ENCODE assay signal across 8 mouse cellular contexts in the genomic region with DNA sequence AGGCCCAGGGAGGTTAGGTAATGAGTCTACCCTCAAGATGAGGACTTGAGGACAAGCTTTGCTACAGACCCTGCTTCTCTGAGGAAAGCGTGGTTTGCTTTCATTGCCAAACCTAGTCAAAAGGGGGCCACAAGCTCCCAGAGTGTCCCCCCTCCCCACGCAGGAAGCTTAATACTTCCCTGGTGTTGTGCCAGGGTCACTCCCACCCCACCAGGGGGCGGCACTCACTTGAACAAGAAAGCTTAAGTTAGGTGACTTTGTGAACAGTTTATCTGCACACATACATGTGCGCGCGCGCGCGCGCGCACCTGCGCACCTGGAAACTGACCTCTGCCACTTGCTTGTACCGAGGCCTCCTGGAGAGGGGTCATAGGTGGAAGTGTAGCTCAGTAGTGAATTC. TPM values are rescaled to one million over a fixed set of nuclear protein-coding genes. Genes with fewer than 3 reads are reported as not detected.
DNase-seq lines count a peak whose midpoint lies in the region; ATAC-seq lines count a peak whose summit lies in the region.

No protein-coding gene starts in this region.

- H3K36me3 ChIP-seq in heart, embryonic 14.5 days (ENCODE audit: control insufficient read depth, insufficient read depth, low read length): peaks cover 13% of the 10 kb centered on the region; the same call in 1 of the 2 replicates
- no peaks in the 10 kb centered on the region for H3K36me3 ChIP-seq in embryonic facial prominence, embryonic 11.5 days (replicated peaks; ENCODE audit: control insufficient read depth, insufficient read depth, low read depth, low read length)
- no peaks in the 10 kb centered on the region for H3K36me3 ChIP-seq in forebrain, embryonic 14.5 days (ENCODE audit: control insufficient read depth, insufficient read depth, low read length)

- intact Hi-C loops in heart, postnatal 10 days (cut with DNase I): loop anchor here (10.0 kb wide), 1 partner anchor 122 kb away; no protein-coding TSS in a partner anchor
- intact Hi-C loops in left cerebral cortex, postnatal 25 days (cut with DNase I): no loop called here

- no peak for DNase-seq in heart, postnatal 10 days
- peak; percentile 40 to 55 for DNase-seq in CD8-positive naive resting alpha-beta T cell, adult 2 months (ENCODE audit: low read depth in 2 of 2, low spot score in 2 of 2)
- DNase-seq in embryonic facial prominence, embryonic 11.5 days (ENCODE audit: low spot score): no peak
- DNase-seq in lung, postnatal 14 days: peak; percentile 33
- DNase-seq in left cerebral cortex, postnatal 25 days (ENCODE audit: low spot score in 2 of 2): no peak
- no peak for DNase-seq in forebrain, embryonic 14.5 days (ENCODE audit: low spot score)

- H3K27me3 ChIP-seq in heart, embryonic 14.5 days (ENCODE audit: control insufficient read depth, insufficient read depth, low read length): no peaks in the 10 kb centered on the region
- no peaks in the 10 kb centered on the region for H3K27me3 ChIP-seq in embryonic facial prominence, embryonic 11.5 days (ENCODE audit: control insufficient read depth, insufficient read depth, low read length)
- H3K27me3 ChIP-seq in forebrain, embryonic 14.5 days (replicated peaks; ENCODE audit: control insufficient read depth, insufficient read depth, low read length): no peaks in the 10 kb centered on the region

- H3K9me3 ChIP-seq in heart, embryonic 14.5 days (ENCODE audit: control insufficient read depth, low read length): no peaks in the 10 kb centered on the region
- H3K9me3 ChIP-seq in embryonic facial prominence, embryonic 11.5 days (replicated peaks; ENCODE audit: control insufficient read depth, low read length): no peaks in the 10 kb centered on the region
- no peaks in the 10 kb centered on the region for H3K9me3 ChIP-seq in forebrain, embryonic 14.5 days (replicated peaks; ENCODE audit: control insufficient read depth, low read length)

- no peak overlapping the region for H3K9ac ChIP-seq in heart, embryonic 14.5 days (ENCODE audit: low read length)
- no peak overlapping the region for H3K9ac ChIP-seq in embryonic facial prominence, embryonic 11.5 days (replicated peaks; ENCODE audit: low read length)
- no peak overlapping the region for H3K9ac ChIP-seq in forebrain, embryonic 14.5 days (ENCODE audit: low read length)

- H3K27ac ChIP-seq in heart, embryonic 14.5 days (replicated peaks in 1 of 2; ENCODE audit: control insufficient read depth in 1 of 2, insufficient read depth in 1 of 2, low read depth in 2 of 2, low read length in 2 of 2): no peak overlapping the region
- H3K27ac ChIP-seq in embryonic facial prominence, embryonic 11.5 days (replicated peaks; ENCODE audit: low read depth, low read length): no peak overlapping the region
- H3K27ac ChIP-seq in forebrain, embryonic 14.5 days (ENCODE audit: low read depth, low read length): no peak overlapping the region

- H3K4me2 ChIP-seq in heart, embryonic 14.5 days (ENCODE audit: low read length): peak overlapping the region; percentile 76; the same call in 1 of the 2 replicates
- peak overlapping the region; percentile 13 for H3K4me2 ChIP-seq in embryonic facial prominence, embryonic 11.5 days (ENCODE audit: low read depth, low read length)
- no peak overlapping the region for H3K4me2 ChIP-seq in forebrain, embryonic 14.5 days (ENCODE audit: low read length)

- WGBS in heart, embryonic 14.5 days: 78% methylated on average over 13 of the region's 13 CpGs
- WGBS in embryonic facial prominence, embryonic 11.5 days: 81% methylated on average over 13 of the region's 13 CpGs
- WGBS in forebrain, embryonic 14.5 days: 84% methylated on average over 13 of the region's 13 CpGs

- no peak overlapping the region for H3K4me3 ChIP-seq in heart, embryonic 14.5 days (ENCODE audit: control insufficient read depth in 1 of 2, insufficient read depth in 1 of 2, low read depth in 1 of 2, low read length in 2 of 2)
- no peak overlapping the region for H3K4me3 ChIP-seq in embryonic facial prominence, embryonic 11.5 days (ENCODE audit: low read depth, low read length)
- H3K4me3 ChIP-seq in forebrain, embryonic 14.5 days (ENCODE audit: low read depth, low read length): no peak overlapping the region

- peaks cover 9 to 12% of the 10 kb centered on the region in 2 experiments; a peak in 2 of 4 replicates for H3K4me1 ChIP-seq in heart, embryonic 14.5 days (ENCODE audit: control insufficient read depth in 2 of 2, insufficient read depth in 2 of 2, low read length in 2 of 2)
- H3K4me1 ChIP-seq in embryonic facial prominence, embryonic 11.5 days (ENCODE audit: control insufficient read depth, insufficient read depth, low read length): no peaks in the 10 kb centered on the region
- no peaks in the 10 kb centered on the region for H3K4me1 ChIP-seq in forebrain, embryonic 14.5 days (ENCODE audit: control insufficient read depth, insufficient read depth, low read length)

- no peak for ATAC-seq in heart, embryonic 14.5 days (ENCODE audit: insufficient number of reproducible peaks, insufficient read depth, low FRiP score, low read depth)
- no peak for ATAC-seq in embryonic facial prominence, embryonic 11.5 days (replicated peaks; ENCODE audit: insufficient number of reproducible peaks, low FRiP score, low TSS enrichment, low read depth)
- ATAC-seq in megakaryocyte-erythroid progenitor cell, adult 5-6 weeks (replicated peaks; ENCODE audit: low FRiP score, low TSS enrichment, poor library complexity, severe bottlenecking): no peak
- no peak for ATAC-seq in forebrain, embryonic 14.5 days

RNA-seq across cellular contexts. Expression of a gene that starts 2.3 kb away (rescaled TPM):
- 1.4 and 2.3 TPM in 2 replicates for polyA plus RNA-seq in heart, embryonic 14.5 days (2014; fragmentation: Nextera tagmentation; extraction: Ambion mirVana)
- total RNA-seq in heart, postnatal 10 days (2021): 10 to 100 TPM; 30.7 to 35.0 TPM
- polyA plus RNA-seq in embryonic facial prominence, embryonic 11.5 days (2014; fragmentation: Nextera tagmentation; extraction: Ambion mirVana): 4.3 and 4.6 TPM in 2 replicates
- total RNA-seq in megakaryocyte-erythroid progenitor cell, adult 5-6 weeks (2014; fragmentation: Nextera tagmentation): 9.8 and 12.6 TPM in 2 replicates
- 11.2 and 11.5 TPM in 2 replicates for total RNA-seq in megakaryocyte-erythroid progenitor cell, adult 5-6 weeks (2017)
- 10 to 100 TPM; 15.4 to 18.1 TPM for total RNA-seq in left cerebral cortex, postnatal 25 days (2021)
- polyA plus RNA-seq in forebrain, embryonic 14.5 days (2014; fragmentation: Nextera tagmentation; extraction: Ambion mirVana): 1.0 and 1.2 TPM in 2 replicates

RNA-seq across cellular contexts. Expression of a gene that starts 7.2 kb away (rescaled TPM):
- not detected in 2 replicates for polyA plus RNA-seq in heart, embryonic 14.5 days (2014; fragmentation: Nextera tagmentation; extraction: Ambion mirVana)
- total RNA-seq in heart, postnatal 10 days (2021): under 1 TPM; 0.36 to 0.62 TPM
- not detected in 2 replicates for polyA plus RNA-seq in embryonic facial prominence, embryonic 11.5 days (2014; fragmentation: Nextera tagmentation; extraction: Ambion mirVana)
- total RNA-seq in megakaryocyte-erythroid progenitor cell, adult 5-6 weeks (2014; fragmentation: Nextera tagmentation): 1.3 TPM in 1 of 2 replicates, not detected in the other
- 2.4 TPM in 1 of 2 replicates, not detected in the other for total RNA-seq in megakaryocyte-erythroid progenitor cell, adult 5-6 weeks (2017)
- total RNA-seq in left cerebral cortex, postnatal 25 days (2021): not detected
- not detected in 2 replicates for polyA plus RNA-seq in forebrain, embryonic 14.5 days (2014; fragmentation: Nextera tagmentation; extraction: Ambion mirVana)

RNA-seq across cellular contexts. Expression of a gene that starts 11.5 kb away (rescaled TPM):
- 16.7 and 18.0 TPM in 2 replicates for polyA plus RNA-seq in heart, embryonic 14.5 days (2014; fragmentation: Nextera tagmentation; extraction: Ambion mirVana)
- total RNA-seq in heart, postnatal 10 days (2021): 10 to 100 TPM; 16.8 to 21.4 TPM
- 3.9 and 4.1 TPM in 2 replicates for polyA plus RNA-seq in embryonic facial prominence, embryonic 11.5 days (2014; fragmentation: Nextera tagmentation; extraction: Ambion mirVana)
- 24.2 and 39.3 TPM in 2 replicates for total RNA-seq in megakaryocyte-erythroid progenitor cell, adult 5-6 weeks (2014; fragmentation: Nextera tagmentation)
- 18.4 and 41.4 TPM in 2 replicates for total RNA-seq in megakaryocyte-erythroid progenitor cell, adult 5-6 weeks (2017)
- total RNA-seq in left cerebral cortex, postnatal 25 days (2021): 1 to 10 TPM; 1.5 to 1.6 TPM
- 6.2 and 6.5 TPM in 2 replicates for polyA plus RNA-seq in forebrain, embryonic 14.5 days (2014; fragmentation: Nextera tagmentation; extraction: Ambion mirVana)

RNA-seq across cellular contexts. Expression of a gene that starts 12.2 kb away (rescaled TPM):
- polyA plus RNA-seq in heart, embryonic 14.5 days (2014; fragmentation: Nextera tagmentation; extraction: Ambion mirVana): not detected in 2 replicates
- total RNA-seq in heart, postnatal 10 days (2021): not detected
- not detected in 2 replicates for polyA plus RNA-seq in embryonic facial prominence, embryonic 11.5 days (2014; fragmentation: Nextera tagmentation; extraction: Ambion mirVana)
- total RNA-seq in megakaryocyte-erythroid progenitor cell, adult 5-6 weeks (2014; fragmentation: Nextera tagmentation): not detected in 2 replicates
- total RNA-seq in megakaryocyte-erythroid progenitor cell, adult 5-6 weeks (2017): not detected in 2 replicates
- not detected for total RNA-seq in left cerebral cortex, postnatal 25 days (2021)
- polyA plus RNA-seq in forebrain, embryonic 14.5 days (2014; fragmentation: Nextera tagmentation; extraction: Ambion mirVana): not detected in 2 replicates

RNA-seq across cellular contexts. Expression of a gene that starts 17.2 kb away (rescaled TPM):
- 25.9 and 29.2 TPM in 2 replicates for polyA plus RNA-seq in heart, embryonic 14.5 days (2014; fragmentation: Nextera tagmentation; extraction: Ambion mirVana)
- 10 to 100 TPM; 26.8 to 29.4 TPM for total RNA-seq in heart, postnatal 10 days (2021)
- polyA plus RNA-seq in embryonic facial prominence, embryonic 11.5 days (2014; fragmentation: Nextera tagmentation; extraction: Ambion mirVana): 27.8 and 32.3 TPM in 2 replicates
- 71.6 and 80.7 TPM in 2 replicates for total RNA-seq in megakaryocyte-erythroid progenitor cell, adult 5-6 weeks (2014; fragmentation: Nextera tagmentation)
- 33.1 and 34.7 TPM in 2 replicates for total RNA-seq in megakaryocyte-erythroid progenitor cell, adult 5-6 weeks (2017)
- total RNA-seq in left cerebral cortex, postnatal 25 days (2021): 10 to 100 TPM; 18.4 to 22.7 TPM
- 24.7 and 25.0 TPM in 2 replicates for polyA plus RNA-seq in forebrain, embryonic 14.5 days (2014; fragmentation: Nextera tagmentation; extraction: Ambion mirVana)

Comparison
In these comparisons a context has a peak if more than half of its experiments do, and no peak if none do; other contexts are left out.
1. DNase-seq: peak in CD8-positive naive resting alpha-beta T cell, adult 2 months (2 of 2) and lung, postnatal 14 days (single experiment); none in heart, postnatal 10 days (0 of 2), embryonic facial prominence, embryonic 11.5 days (single experiment), left cerebral cortex, postnatal 25 days (0 of 2) and forebrain, embryonic 14.5 days (single experiment).
2. RNA of a gene that starts 11.5 kb away (total RNA-seq): 18.4 to 41.4 TPM in megakaryocyte-erythroid progenitor cell, adult 5-6 weeks and 16.8 to 21.4 TPM in heart, postnatal 10 days; 1.5 to 1.6 TPM in left cerebral cortex, postnatal 25 days; every median in the first group is over 4 times any median in the second.